Mouse (Mus musculus) embryonic facial prominence, embryonic 15.5 days (tissue): ENCODE data around the gene Slc35b1. TPM values are rescaled to one million over a fixed set of nuclear protein-coding genes. Genes with fewer than 3 reads are reported as not detected.

Experiments
- ATAC-seq: fragments of 200-750 bp; cut with Nextera tagmentation; 2 replicates; pipeline ENCODE4 v1.8.0; 2017; ENCODE audit warnings: low read depth, moderate TSS enrichment; ENCODE audit not compliant: insufficient number of reproducible peaks, low FRiP score, low TSS enrichment
- H3K27ac ChIP-seq: fragments of 300-500 bp; sonication (generic); replicated peaks from 2 replicates; pipeline ENCODE4 v1.5.1; 2015; ENCODE audit warnings: mild to moderate bottlenecking, inconsistent platforms
- H3K27me3 ChIP-seq: fragments of 300-500 bp; sonication (generic); 2 replicates; pipeline ENCODE4 v1.6.1; 2015; ENCODE audit warnings: inconsistent platforms
- H3K36me3 ChIP-seq: fragments of 300-500 bp; sonication (generic); 2 replicates; pipeline ENCODE4 v1.6.1; 2015; ENCODE audit warnings: mild to moderate bottlenecking, inconsistent platforms
- H3K4me1 ChIP-seq: fragments of 300-500 bp; sonication (generic); 2 replicates; pipeline ENCODE4 v1.6.1; 2015; ENCODE audit warnings: inconsistent platforms
- H3K4me2 ChIP-seq: fragments of 300-500 bp; sonication (generic); replicated peaks from 2 replicates; pipeline ENCODE4 v1.6.1; 2015; ENCODE audit warnings: mild to moderate bottlenecking, inconsistent platforms
- H3K4me3 ChIP-seq: fragments of 300-500 bp; sonication (generic); replicated peaks from 2 replicates; pipeline ENCODE4 v1.5.1; 2015; ENCODE audit warnings: mild to moderate bottlenecking, inconsistent platforms
- H3K9ac ChIP-seq: fragments of 300-500 bp; sonication (generic); 2 replicates; pipeline ENCODE4 v1.6.1; 2015; ENCODE audit warnings: inconsistent platforms
- H3K9me3 ChIP-seq: fragments of 300-500 bp; sonication (generic); replicated peaks from 2 replicates; pipeline ENCODE4 v1.6.1; 2016; ENCODE audit warnings: inconsistent platforms
- WGBS: fragments of 180-500 bp; shearing (Covaris S2); methylation state at CpG from one replicate; pipeline ENCODE4 v1.1.7; 2015; 5-methylcytosine and 5-hydroxymethylcytosine counted together
- polyA plus RNA-seq: library from polyadenylated mRNA; unstranded; fragments of >200 nt; fragmentation: Nextera tagmentation; extraction: Ambion mirVana; gene quantifications from 2 replicates; pipeline ENCODE4 v1.2.1, GENCODE M21; 2015

Slc35b1 gene
- polyA plus RNA-seq, 1 experiment from 2014 or later, result 100 TPM

GRCm38 (mm10) chr11:95409450-95410112 is 25.1 kb downstream of the Slc35b1 start:
- Histone ChIP-seq H3K27me3 (no peaks in the 10 kb centered on the region), H3K36me3 (no peaks in the 10 kb centered on the region), H3K4me2 (no peak overlapping the region), H3K9me3 (no peaks in the 10 kb centered on the region), H3K9ac (no peak overlapping the region), H3K4me3 (no peak overlapping the region), H3K4me1 (peaks cover 14% of the 10 kb centered on the region; the same call in 1 of the 2 replicates), H3K27ac (no peak overlapping the region)
- 88% methylated on average over 10 of the region's 10 CpGs for WGBS
- ATAC-seq, result no peak

DNA sequence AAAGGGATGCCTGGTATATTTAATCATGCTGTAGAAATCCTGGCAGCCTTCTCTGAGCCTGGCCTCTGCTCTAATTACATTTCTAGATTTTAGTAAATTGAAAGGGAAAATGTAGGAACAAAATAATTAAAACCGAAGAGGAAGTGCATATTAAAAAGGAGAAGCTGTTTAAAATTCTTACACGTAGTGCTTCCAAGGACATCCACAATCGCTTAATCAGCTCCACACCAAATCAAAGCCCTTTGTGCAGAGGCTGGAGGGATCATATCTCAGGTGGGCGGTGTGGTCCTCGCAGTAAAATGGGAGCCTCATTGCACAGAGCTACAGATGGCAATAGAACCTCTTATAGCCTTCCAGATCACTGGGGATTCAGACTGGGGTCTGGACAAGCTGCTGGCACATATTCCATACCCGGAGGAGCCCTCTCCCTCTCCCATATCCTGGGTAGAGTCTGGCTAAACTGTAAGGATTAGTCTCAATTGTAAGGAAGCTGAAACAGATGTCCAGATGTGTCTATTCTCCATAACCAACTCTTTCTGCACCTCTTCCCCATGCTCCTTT is 27.0 kb downstream of the Slc35b1 start:
- 25% methylated on average over 6 of the region's 6 CpGs for WGBS
- Histone ChIP-seq H3K4me3 (no peak overlapping the region), H3K27me3 (no peaks in the 10 kb centered on the region), H3K9ac (no peak overlapping the region), H3K27ac (0 out of 2 replicates have a peak overlapping the region, but pooled peaks have one; percentile 1), H3K9me3 (no peaks in the 10 kb centered on the region), H3K4me1 (peaks cover 27% of the 10 kb centered on the region), H3K4me2 (no peak overlapping the region), H3K36me3 (no peaks in the 10 kb centered on the region)
- no peak for ATAC-seq

GRCm38 (mm10) chr11:95412615-95413014 is 28.1 kb downstream of the Slc35b1 start:
- Histone ChIP-seq H3K27ac (no peak overlapping the region), H3K4me1 (peaks cover 27% of the 10 kb centered on the region), H3K4me2 (no peak overlapping the region), H3K36me3 (no peaks in the 10 kb centered on the region), H3K9ac (no peak overlapping the region), H3K27me3 (no peaks in the 10 kb centered on the region), H3K9me3 (no peaks in the 10 kb centered on the region), H3K4me3 (no peak overlapping the region)
- ATAC-seq, result no peak
- WGBS, result 71% methylated on average over 3 of the region's 3 CpGs

DNA sequence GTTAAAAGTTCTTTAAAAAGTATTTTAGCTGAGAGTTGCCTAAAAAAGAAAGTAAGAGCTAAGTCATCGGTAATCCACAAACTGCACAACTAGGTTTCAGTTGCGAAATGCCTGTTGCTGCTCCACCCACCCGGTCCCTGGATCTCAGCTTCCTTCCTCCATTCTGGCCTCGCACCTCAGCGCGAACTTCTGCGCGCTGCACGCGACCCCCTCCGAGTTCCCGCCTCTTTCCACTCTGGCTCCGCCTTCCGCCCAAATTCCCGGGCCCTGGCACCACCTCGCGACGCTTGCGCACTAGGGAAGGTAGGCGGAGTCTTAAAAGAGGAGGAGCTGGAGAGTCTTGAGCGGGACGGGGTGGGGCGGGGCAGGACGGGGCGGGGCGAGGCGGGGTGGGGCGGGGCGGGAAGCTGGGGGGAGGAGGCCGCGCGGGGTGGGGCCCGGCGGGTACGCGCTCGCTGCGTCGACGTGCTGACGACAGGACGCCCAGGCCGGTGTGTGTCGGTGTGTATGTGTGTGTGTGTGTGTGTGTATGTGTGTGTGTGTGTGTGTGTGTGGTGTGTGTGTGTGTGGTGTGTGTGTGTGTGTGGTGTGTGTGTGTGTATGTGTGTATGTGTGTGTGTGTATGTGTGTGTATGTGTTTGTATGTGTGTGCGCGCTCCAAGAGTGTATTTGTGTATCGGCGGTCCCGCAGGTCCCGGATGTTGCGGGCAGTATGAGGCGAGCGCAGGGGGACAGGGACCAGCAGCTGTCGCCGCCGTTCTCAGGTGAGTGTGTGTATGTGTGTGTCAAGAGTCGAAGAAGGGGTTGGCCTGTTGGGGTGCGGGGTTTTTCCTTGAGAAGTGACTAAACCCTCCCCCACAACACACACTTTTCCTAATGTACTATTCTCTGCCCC is 29.4 kb downstream of the Slc35b1 start, which contains the start of gene Spop:
Gene Spop, plus strand, starts transcription at position 440 of the 895 bp plus-strand sequence.
- H3K36me3 ChIP-seq, result no peaks in the 10 kb centered on the region; the same call in 1 of the 2 replicates
- H3K27ac ChIP-seq, result peak within 1 kb of the TSS; percentile 97
- WGBS, result 2% methylated on average over 51 of the region's 58 CpGs
- peak within 1 kb of the TSS; percentile 55 for H3K9ac ChIP-seq
- peak within 1 kb of the TSS; percentile 65 for H3K4me2 ChIP-seq
- H3K27me3 ChIP-seq, result no peaks in the 10 kb centered on the region
- peaks cover 27% of the 10 kb centered on the region for H3K4me1 ChIP-seq
- no peaks in the 10 kb centered on the region for H3K9me3 ChIP-seq
- H3K4me3 ChIP-seq, result peak within 1 kb of the TSS; percentile 64
- ATAC-seq, result peak; percentile 92

- under 1% methylated on average over 28 of the region's 28 CpGs for WGBS
- Histone ChIP-seq H3K27me3 (no peaks in the 10 kb centered on the region), H3K9ac (peak overlapping the region; percentile 55), H3K9me3 (no peaks in the 10 kb centered on the region), H3K4me3 (peak overlapping the region; percentile 64), H3K27ac (peak overlapping the region; percentile 97), H3K36me3 (peaks cover 8% of the 10 kb centered on the region), H3K4me1 (peaks cover 27% of the 10 kb centered on the region), H3K4me2 (peak overlapping the region; percentile 65)
- ATAC-seq, result peak; percentile 87
Observed at GRCm38 (mm10) chr11:95414536-95415161, 30.2 kb downstream of the Slc35b1 start.

- ATAC-seq, result no peak
- Histone ChIP-seq H3K4me3 (peak overlapping the region; percentile 64; the same call in 1 of the 2 replicates), H3K9me3 (no peaks in the 10 kb centered on the region), H3K27ac (no peak overlapping the region), H3K4me1 (peaks cover 27% of the 10 kb centered on the region), H3K36me3 (peaks cover 10% of the 10 kb centered on the region), H3K9ac (no peak overlapping the region), H3K4me2 (peak overlapping the region; percentile 65), H3K27me3 (no peaks in the 10 kb centered on the region)
Observed at GRCm38 (mm10) chr11:95415931-95416330, 31.4 kb downstream of the Slc35b1 start.

GRCm38 (mm10) chr11:95417341-95417740 is 32.8 kb downstream of the Slc35b1 start:
- Histone ChIP-seq H3K9ac (no peak overlapping the region), H3K4me2 (no peak overlapping the region), H3K27me3 (no peaks in the 10 kb centered on the region), H3K4me1 (peaks cover 17% of the 10 kb centered on the region), H3K27ac (no peak overlapping the region), H3K4me3 (no peak overlapping the region), H3K36me3 (peaks cover 10% of the 10 kb centered on the region), H3K9me3 (no peaks in the 10 kb centered on the region)
- WGBS, result 87% methylated on average over 5 of the region's 5 CpGs
- ATAC-seq, result no peak

- no peak overlapping the region for H3K4me2 ChIP-seq
- no peak overlapping the region for H3K4me3 ChIP-seq
- H3K4me1 ChIP-seq, result peaks cover 5% of the 10 kb centered on the region
- no peak overlapping the region for H3K27ac ChIP-seq
- no peaks in the 10 kb centered on the region for H3K9me3 ChIP-seq
- peaks cover 10% of the 10 kb centered on the region for H3K36me3 ChIP-seq
- WGBS, result 57% methylated on average over 2 of the region's 2 CpGs
- ATAC-seq, result no peak
- no peak overlapping the region for H3K9ac ChIP-seq
- H3K27me3 ChIP-seq, result no peaks in the 10 kb centered on the region
Observed at GRCm38 (mm10) chr11:95420880-95421435, 36.5 kb downstream of the Slc35b1 start.

DNA sequence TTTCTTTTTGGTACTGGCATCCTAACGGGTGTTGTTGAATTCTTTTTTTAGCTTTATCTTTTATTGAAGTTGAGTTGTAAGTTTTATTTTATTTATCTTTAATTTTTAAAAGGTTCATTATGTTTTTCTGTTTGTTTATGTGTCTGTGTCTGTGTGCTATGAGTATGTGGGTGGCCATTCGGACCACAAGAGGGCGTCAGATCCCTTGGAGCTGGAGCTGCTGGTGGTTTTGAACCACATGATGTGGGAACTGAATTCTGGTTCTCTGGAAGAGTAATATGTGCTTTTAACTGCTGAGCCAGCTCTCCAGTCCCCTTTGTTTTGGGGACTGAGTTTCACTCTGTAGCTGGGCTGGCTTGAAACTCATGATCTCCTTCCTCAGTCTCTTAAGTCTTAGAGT is 39.0 kb downstream of the Slc35b1 start:
- Histone ChIP-seq H3K9ac (no peak overlapping the region), H3K4me3 (no peak overlapping the region), H3K4me2 (no peak overlapping the region), H3K27ac (no peak overlapping the region), H3K9me3 (no peaks in the 10 kb centered on the region), H3K4me1 (no peaks in the 10 kb centered on the region), H3K36me3 (peaks cover 10% of the 10 kb centered on the region), H3K27me3 (no peaks in the 10 kb centered on the region)
- WGBS, result 81% methylated on average over 3 of the region's 3 CpGs
- no peak for ATAC-seq

GRCm38 (mm10) chr11:95431344-95431743 is 46.9 kb downstream of the Slc35b1 start:
- H3K36me3 ChIP-seq, result no peaks in the 10 kb centered on the region; the same call in 1 of the 2 replicates
- no peak overlapping the region for H3K4me3 ChIP-seq
- H3K27me3 ChIP-seq, result no peaks in the 10 kb centered on the region
- no peak for ATAC-seq
- H3K27ac ChIP-seq, result no peak overlapping the region
- 83% methylated on average over 2 of the region's 2 CpGs for WGBS
- no peak overlapping the region for H3K9ac ChIP-seq
- no peaks in the 10 kb centered on the region for H3K9me3 ChIP-seq
- H3K4me1 ChIP-seq, result no peaks in the 10 kb centered on the region
- H3K4me2 ChIP-seq, result no peak overlapping the region
